Mouse (Mus musculus) lung, postnatal 0 days (tissue): ENCODE measurements around the gene Ube2i. TPM values are rescaled to one million over a fixed set of nuclear protein-coding genes. Genes with fewer than 3 reads are reported as not detected.

Source experiments
- ATAC-seq: fragments of 200-750 bp; cut with Nextera tagmentation; 2 replicates; pipeline ENCODE4 v1.8.0; 2017; ENCODE audit warnings: moderate library complexity
- DNase-seq: peaks from one replicate; pipeline ENCODE4 v3.0.0-alpha.2; 2016; ENCODE audit warnings: low spot score
- H3K27ac ChIP-seq: fragments of 300-500 bp; sonication (generic); 2 replicates; pipeline ENCODE4 v1.5.1; 2014; ENCODE audit warnings: antibody characterized with exemption, mild to moderate bottlenecking, low read length, mixed read lengths
- H3K27me3 ChIP-seq: fragments of 300-500 bp; sonication (generic); replicated peaks from 2 replicates; pipeline ENCODE4 v1.6.1; 2014; ENCODE audit warnings: low read length, mixed read lengths; ENCODE audit not compliant: insufficient read depth
- H3K36me3 ChIP-seq: fragments of 300-500 bp; sonication (generic); 2 replicates; pipeline ENCODE4 v1.6.1; 2014; ENCODE audit warnings: low read length, mixed read lengths; ENCODE audit not compliant: insufficient read depth
- H3K4me1 ChIP-seq: fragments of 300-500 bp; sonication (generic); 2 replicates; pipeline ENCODE4 v1.6.1; 2014; ENCODE audit warnings: antibody characterized with exemption, low read depth, low read length, mixed read lengths; ENCODE audit not compliant: insufficient read depth
- H3K4me2 ChIP-seq: fragments of 300-500 bp; sonication (generic); replicated peaks from 2 replicates; pipeline ENCODE4 v1.6.1; 2014; ENCODE audit warnings: low read depth, mild to moderate bottlenecking, low read length, moderate library complexity, mixed read lengths
- H3K4me3 ChIP-seq: fragments of 300-500 bp; sonication (generic); 2 replicates; pipeline ENCODE4 v1.5.1; 2014; ENCODE audit warnings: low read depth, low read length
- H3K9ac ChIP-seq: fragments of 300-500 bp; sonication (generic); replicated peaks from 2 replicates; pipeline ENCODE4 v1.6.1; 2014; ENCODE audit warnings: low read depth, mild to moderate bottlenecking
- H3K9me3 ChIP-seq: fragments of 300-500 bp; sonication (generic); 2 replicates; pipeline ENCODE4 v1.6.1; 2016; ENCODE audit warnings: low read length, mixed read lengths
- CTCF ChIP-seq: IDR thresholded peaks from 2 replicates; pipeline ENCODE4 v1.5.1; 2016; ENCODE audit warnings: antibody characterized with exemption, mild to moderate bottlenecking
- EP300 ChIP-seq: IDR thresholded peaks from 2 replicates; pipeline ENCODE4 v1.6.1; 2016; ENCODE audit warnings: antibody characterized with exemption, mild to moderate bottlenecking, control low read depth
- whole genome bisulfite sequencing: fragments of 180-500 bp; shearing (Covaris S2); extraction: QIAGEN DNeasy Blood & Tissue Kit; methylation state at CpG from one replicate; pipeline ENCODE4 v1.1.7; 2014; 5-methylcytosine and 5-hydroxymethylcytosine counted together
- microRNA-seq: library from miRNA; unstranded; fragments of <30 nt; microRNA quantifications from one replicate; pipeline ENCODE4, GENCODE M21; 2016
- polyA plus RNA-seq: library from polyadenylated mRNA; unstranded; fragments of >200 nt; fragmentation: Nextera tagmentation; extraction: Ambion mirVana; gene quantifications from 2 replicates; pipeline ENCODE4 v1.2.1, GENCODE M21; 2015

Gene Ube2i
- polyA plus RNA-seq, 1 experiment from 2014 or later = 477 TPM

- DNase-seq (peak; percentile 55), ATAC-seq (peak; percentile 86)
- Histone ChIP-seq H3K27ac (no peak overlapping the region), H3K9me3 (no peaks in the 10 kb centered on the region), H3K27me3 (no peaks in the 10 kb centered on the region), H3K4me3 (0 out of 2 replicates have a peak overlapping the region, but pooled peaks have one; percentile 14), H3K36me3 (peaks cover 5% of the 10 kb centered on the region; the same call in 1 of the 2 replicates), H3K4me2 (peak overlapping the region; percentile 48), H3K9ac (no peak overlapping the region), H3K4me1 (0 out of 2 replicates have a peak, but pooled peaks cover 3% of the 10 kb centered on the region)
- TF ChIP-seq EP300 = no peak
- no peak for TF ChIP-seq CTCF
- 8% methylated on average over 14 of the region's 30 CpGs for WGBS
Measured at GRCm38 (mm10) chr17:25221821-25222503, 52.5 kb downstream of the Ube2i start.

- no peak for ATAC-seq
Measured at GRCm38 (mm10) chr17:25220746-25221145, 53.7 kb downstream of the Ube2i start.

GRCm38 (mm10) chr17:25219492-25220295 lies 54.7 kb downstream of the Ube2i start:
- TF ChIP-seq EP300 (no peak), CTCF (no peak)
- Histone ChIP-seq H3K36me3 (peaks cover 17% of the 10 kb centered on the region), H3K27ac (no peak overlapping the region), H3K27me3 (no peaks in the 10 kb centered on the region), H3K4me2 (no peak overlapping the region), H3K4me1 (0 out of 2 replicates have a peak, but pooled peaks cover 3% of the 10 kb centered on the region), H3K9me3 (no peaks in the 10 kb centered on the region), H3K9ac (no peak overlapping the region), H3K4me3 (no peak overlapping the region)
- ATAC-seq = no peak
- DNase-seq = no peak
- WGBS = 90% methylated on average over 15 of the region's 15 CpGs

More at GRCm38 (mm10) chr17:25220746-25221145, 53.7 kb downstream of the Ube2i start:
- Histone ChIP-seq H3K4me3 (no peak overlapping the region), H3K36me3 (peaks cover 8% of the 10 kb centered on the region), H3K4me1 (0 out of 2 replicates have a peak, but pooled peaks cover 3% of the 10 kb centered on the region), H3K27me3 (no peaks in the 10 kb centered on the region), H3K27ac (no peak overlapping the region), H3K9me3 (no peaks in the 10 kb centered on the region), H3K4me2 (no peak overlapping the region), H3K9ac (no peak overlapping the region)
- WGBS = 81% methylated on average over 1 of the region's 1 CpGs
- DNase-seq = no peak
- no peak for TF ChIP-seq EP300
- TF ChIP-seq CTCF = no peak

DNA sequence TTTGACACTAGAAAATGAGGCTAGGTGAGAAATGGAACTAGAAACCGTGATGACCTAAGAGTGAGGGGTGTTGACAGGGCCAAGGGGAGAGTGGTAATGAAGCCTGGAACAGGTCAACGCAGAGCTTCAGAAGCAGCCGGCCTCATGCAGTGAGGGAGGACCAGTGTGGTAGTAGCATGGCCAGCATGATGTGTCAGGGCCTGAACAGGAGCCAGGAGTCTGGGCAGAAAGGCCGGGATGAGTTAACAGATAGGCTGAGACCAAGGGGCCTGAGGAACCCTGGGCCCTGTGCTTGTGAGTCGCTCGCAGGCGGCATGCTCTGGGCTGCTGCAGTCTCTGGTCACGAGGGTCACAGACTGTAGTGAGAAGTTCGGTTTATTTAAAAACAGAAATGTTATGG lies 55.5 kb downstream of the Ube2i start:
- Histone ChIP-seq H3K36me3 (peaks cover 24% of the 10 kb centered on the region), H3K4me2 (no peak overlapping the region)

DNA sequence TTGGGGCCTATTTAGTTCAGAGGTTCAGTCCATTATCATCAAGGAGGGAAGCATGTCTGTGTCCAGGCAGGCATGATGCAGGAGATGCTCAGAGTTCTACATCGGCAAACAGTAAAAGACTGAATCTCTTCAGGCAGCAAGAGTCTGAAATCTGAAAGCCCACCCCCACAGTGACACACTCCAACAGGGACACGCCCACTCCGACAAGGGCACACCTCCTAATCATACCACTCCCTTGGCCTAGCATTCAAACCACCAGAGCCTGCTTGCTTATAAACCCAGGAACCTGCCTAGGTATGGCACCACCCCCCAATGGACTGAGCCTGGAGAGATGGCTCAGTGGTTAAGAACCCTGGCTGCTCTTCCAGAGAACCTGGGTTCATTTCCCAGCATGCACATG lies 59.0 kb downstream of the Ube2i start:
- Histone ChIP-seq H3K27me3 (no peaks in the 10 kb centered on the region), H3K27ac (no peak overlapping the region), H3K36me3 (peaks cover 41% of the 10 kb centered on the region), H3K9ac (no peak overlapping the region), H3K4me1 (no peaks in the 10 kb centered on the region), H3K9me3 (no peaks in the 10 kb centered on the region), H3K4me3 (no peak overlapping the region), H3K4me2 (no peak overlapping the region)
- 90% methylated on average over 3 of the region's 3 CpGs for WGBS
- TF ChIP-seq CTCF = no peak
- no peak for TF ChIP-seq EP300
- no peak for ATAC-seq
- DNase-seq = no peak

More for the DNA sequence above, 55.5 kb downstream of the Ube2i start:
- Histone ChIP-seq H3K9ac (no peak overlapping the region), H3K4me1 (0 out of 2 replicates have a peak, but pooled peaks cover 3% of the 10 kb centered on the region), H3K4me3 (no peak overlapping the region), H3K27ac (no peak overlapping the region), H3K9me3 (no peaks in the 10 kb centered on the region), H3K27me3 (no peaks in the 10 kb centered on the region)
- no peak for ATAC-seq
- no peak for DNase-seq
- 89% methylated on average over 9 of the region's 9 CpGs for WGBS
- no peak for TF ChIP-seq EP300

Small RNA genes within 50 kb of the gene (microRNA-seq; reads per million reads assigned to microRNA genes)
- gene Mir3547 = not detected

Other genes starting within 250 kb of the Ube2i start
- gene Tmem204, start 191.0 kb downstream of the Ube2i start, polyA plus RNA-seq = 186 and 218 TPM in 2 replicates
- 13.7 and 13.9 TPM in 2 replicates for gene Telo2, start 158.7 kb downstream of the Ube2i start, polyA plus RNA-seq
- gene Ptx4, start 153.9 kb downstream of the Ube2i start, polyA plus RNA-seq = 0.25 and 0.32 TPM in 2 replicates
- gene Clcn7, start 141.2 kb downstream of the Ube2i start, polyA plus RNA-seq = 18.0 and 19.2 TPM in 2 replicates
- gene Ccdc154, start 112.2 kb downstream of the Ube2i start, polyA plus RNA-seq = 0.51 and 0.77 TPM in 2 replicates
- gene Gm38655, start 99.2 kb downstream of the Ube2i start, polyA plus RNA-seq = 5.9 and 6.4 TPM in 2 replicates
- 18.5 and 19.5 TPM in 2 replicates for gene BC003965, start 90.1 kb downstream of the Ube2i start, polyA plus RNA-seq
- 7.0 and 7.8 TPM in 2 replicates for gene Unkl, start 86.2 kb downstream of the Ube2i start, polyA plus RNA-seq
- 68.3 and 74.5 TPM in 2 replicates for gene Gnptg, start 34.5 kb downstream of the Ube2i start, polyA plus RNA-seq
- 33.0 and 37.2 TPM in 2 replicates for gene Tsr3, start 34.5 kb downstream of the Ube2i start, polyA plus RNA-seq
- 2.6 and 2.8 TPM in 2 replicates for gene Baiap3, start 18.3 kb downstream of the Ube2i start, polyA plus RNA-seq
- gene Prss34, start 23.8 kb upstream of the Ube2i start, polyA plus RNA-seq = 2.9 and 3.5 TPM in 2 replicates
- gene Prss28, start 34.0 kb upstream of the Ube2i start, polyA plus RNA-seq = not detected in 2 replicates
- not detected in 2 replicates for gene Prss29, start 44.0 kb upstream of the Ube2i start, polyA plus RNA-seq
- gene Tpsab1, start 70.9 kb upstream of the Ube2i start, polyA plus RNA-seq = 0.57 and 0.61 TPM in 2 replicates
- 11.4 and 15.3 TPM in 2 replicates for gene Tpsb2, start 91.7 kb upstream of the Ube2i start, polyA plus RNA-seq
- gene Tpsg1, start 94.7 kb upstream of the Ube2i start, polyA plus RNA-seq = 0.17 and 0.18 TPM in 2 replicates
- gene Cacna1h, start 159.2 kb upstream of the Ube2i start, polyA plus RNA-seq = 0.42 and 0.55 TPM in 2 replicates
- 10.3 and 11.7 TPM in 2 replicates for gene Tekt4, start 180.0 kb upstream of the Ube2i start, polyA plus RNA-seq
- 0.05 TPM in 1 of 2 replicates, not detected in the other for gene Sstr5, start 222.7 kb upstream of the Ube2i start, polyA plus RNA-seq